Mouse (Mus musculus) ES-Bruce4 (cell line): ENCODE measurements around the gene Intu. TPM values are rescaled to one million over a fixed set of nuclear protein-coding genes. Genes with fewer than 3 reads are reported as not detected.

Source experiments
- H3K27ac ChIP-seq: 2 replicates; pipeline ENCODE4 v1.5.1; 2012; ENCODE audit warnings: low read length, inconsistent platforms; ENCODE audit not compliant: insufficient read depth
- H3K27me3 ChIP-seq: 2 replicates; pipeline ENCODE4 v1.6.1; 2012; ENCODE audit warnings: mild to moderate bottlenecking, low read length, inconsistent platforms; ENCODE audit not compliant: control insufficient read depth, poor library complexity, insufficient read depth, severe bottlenecking
- H3K36me3 ChIP-seq: 2 replicates; pipeline ENCODE4 v1.6.1; 2012; ENCODE audit warnings: inconsistent platforms, mild to moderate bottlenecking, low read length, moderate library complexity; ENCODE audit not compliant: control insufficient read depth, poor library complexity, insufficient read depth, severe bottlenecking
- H3K4me1 ChIP-seq: one replicate; pipeline ENCODE4 v1.8.1; 2011; ENCODE audit warnings: low read length; ENCODE audit not compliant: control insufficient read depth, insufficient read depth
- H3K4me3 ChIP-seq: 2 replicates; pipeline ENCODE4 v1.5.1; 2011; ENCODE audit warnings: low read depth, mild to moderate bottlenecking, low read length
- H3K9ac ChIP-seq: 2 replicates; pipeline ENCODE4 v1.6.1; 2012; ENCODE audit warnings: low read depth, mild to moderate bottlenecking, inconsistent platforms; ENCODE audit not compliant: poor library complexity, severe bottlenecking
- H3K9me3 ChIP-seq: replicated peaks from 2 replicates; pipeline ENCODE4 v1.6.1; 2012; ENCODE audit warnings: mild to moderate bottlenecking, low read length, inconsistent platforms; ENCODE audit not compliant: control insufficient read depth, poor library complexity, insufficient read depth, severe bottlenecking
- CTCF ChIP-seq: IDR thresholded peaks from one replicate; pipeline ENCODE4 v1.8.1; 2011; ENCODE audit warnings: low read depth, low read length
- EP300 ChIP-seq: IDR thresholded peaks from 2 replicates; pipeline ENCODE4 v1.6.1; 2011; ENCODE audit warnings: low read depth, low read length; ENCODE audit not compliant: insufficient read depth
- POLR2A ChIP-seq: IDR thresholded peaks from one replicate; pipeline ENCODE4 v1.8.1; 2011; ENCODE audit warnings: low read length; ENCODE audit not compliant: insufficient read depth
- polyA plus RNA-seq: library from polyadenylated mRNA; stranded (reverse); fragments of >200 nt; gene quantifications from 2 replicates; pipeline ENCODE4 v1.2.4, GENCODE M21; 2011; ENCODE audit warnings: low read depth; ENCODE audit not compliant: missing spikeins, insufficient read depth, insufficient read length

Gene Intu
- polyA plus RNA-seq, 1 experiment = 7.1 TPM

- Histone ChIP-seq H3K27me3 (no peaks in the 10 kb centered on the region; the same call in 1 of the 2 replicates), H3K27ac (no peak overlapping the region), H3K4me3 (peak overlapping the region; percentile 72), H3K9ac (peak overlapping the region; percentile 49), H3K9me3 (no peaks in the 10 kb centered on the region), H3K36me3 (no peaks in the 10 kb centered on the region), H3K4me1 (no peaks in the 10 kb centered on the region)
- TF ChIP-seq POLR2A = no peak
- TF ChIP-seq EP300 = no peak
- no peak for TF ChIP-seq CTCF
These were observed 214.8 kb downstream of the Intu start for GRCm38 (mm10) chr3:40745661-40746547.

Other genes starting within 250 kb of the Intu start
- not detected in 2 replicates for gene Slc25a31, start 177.6 kb downstream of the Intu start, polyA plus RNA-seq
- gene Hspa4l, start 213.2 kb downstream of the Intu start, polyA plus RNA-seq = 12.5 and 15.4 TPM in 2 replicates